Mouse (Mus musculus): ENCODE results near the gene Dusp7. TPM values are rescaled to one million over a fixed set of nuclear protein-coding genes. Genes with fewer than 3 reads are reported as not detected.

The Dusp7 gene
- polyA plus RNA-seq, 1 experiment = 20.0 TPM

GRCm38 (mm10) chr9:106340501-106341312 is 27.7 kb upstream of the Dusp7 start:
- WGBS = 82% methylated on average over 13 of the region's 13 CpGs
- Histone ChIP-seq H3K4me1 (ENCODE audit: control insufficient read depth, insufficient read depth, insufficient read length, low read length) (peaks cover 2% of the 10 kb centered on the region; the same call in 1 of the 2 replicates), H3K27me3 (ENCODE audit: control insufficient read depth, insufficient read depth, low read length) (no peaks in the 10 kb centered on the region), H3K36me3 (ENCODE audit: control insufficient read depth, insufficient read depth, low read length) (no peaks in the 10 kb centered on the region), H3K27ac (ENCODE audit: insufficient read depth, low read depth, low read length) (no peak overlapping the region), H3K4me3 (ENCODE audit: low read depth, low read length) (no peak overlapping the region)
- TF ChIP-seq CTCF (IDR thresholded peaks at IDR 0.05; ENCODE audit: extremely low read depth, insufficient read length, insufficient replicate concordance, low read depth, low read length) = no peak

GRCm38 (mm10) chr9:106341313-106341686 is 27.1 kb upstream of the Dusp7 start:
- peaks cover 2% of the 10 kb centered on the region; the same call in 1 of the 2 replicates for H3K4me1 ChIP-seq (ENCODE audit: control insufficient read depth, insufficient read depth, insufficient read length, low read length)
- H3K4me3 ChIP-seq (ENCODE audit: low read depth, low read length) = no peak overlapping the region
- no peak for TF ChIP-seq POLR2A (IDR thresholded peaks at IDR 0.05; ENCODE audit: low read depth, low read length)
- no peak for TF ChIP-seq CTCF (IDR thresholded peaks at IDR 0.05; ENCODE audit: extremely low read depth, insufficient read length, insufficient replicate concordance, low read depth, low read length)
- H3K36me3 ChIP-seq (ENCODE audit: control insufficient read depth, insufficient read depth, low read length) = no peaks in the 10 kb centered on the region
- H3K27ac ChIP-seq (ENCODE audit: insufficient read depth, low read depth, low read length) = no peak overlapping the region
- H3K27me3 ChIP-seq (ENCODE audit: control insufficient read depth, insufficient read depth, low read length) = no peaks in the 10 kb centered on the region
- WGBS = 56% methylated on average over 3 of the region's 3 CpGs

- no peak overlapping the region for H3K4me3 ChIP-seq (ENCODE audit: low read depth, low read length)
- H3K36me3 ChIP-seq (ENCODE audit: control insufficient read depth, insufficient read depth, low read length) = no peaks in the 10 kb centered on the region
- H3K4me1 ChIP-seq (ENCODE audit: control insufficient read depth, insufficient read depth, insufficient read length, low read length) = peaks cover 2% of the 10 kb centered on the region; the same call in 1 of the 2 replicates
- H3K27ac ChIP-seq (ENCODE audit: insufficient read depth, low read depth, low read length) = no peak overlapping the region
- WGBS = 92% methylated on average over 9 of the region's 9 CpGs
- no peaks in the 10 kb centered on the region for H3K27me3 ChIP-seq (ENCODE audit: control insufficient read depth, insufficient read depth, low read length)
- TF ChIP-seq CTCF (IDR thresholded peaks at IDR 0.05; ENCODE audit: extremely low read depth, insufficient read length, insufficient replicate concordance, low read depth, low read length) = no peak
- TF ChIP-seq POLR2A (IDR thresholded peaks at IDR 0.05; ENCODE audit: low read depth, low read length) = no peak
These were observed 25.9 kb upstream of the Dusp7 start for GRCm38 (mm10) chr9:106342573-106342972.

GRCm38 (mm10) chr9:106345167-106345566 is 23.3 kb upstream of the Dusp7 start:
- H3K4me1 ChIP-seq (ENCODE audit: control insufficient read depth, insufficient read depth, insufficient read length, low read length) = peaks cover 2% of the 10 kb centered on the region; the same call in 1 of the 2 replicates
- TF ChIP-seq CTCF (IDR thresholded peaks at IDR 0.05; ENCODE audit: extremely low read depth, insufficient read length, insufficient replicate concordance, low read depth, low read length) (no peak), POLR2A (IDR thresholded peaks at IDR 0.05; ENCODE audit: low read depth, low read length) (no peak)
- H3K36me3 ChIP-seq (ENCODE audit: control insufficient read depth, insufficient read depth, low read length) = no peaks in the 10 kb centered on the region
- H3K27me3 ChIP-seq (ENCODE audit: control insufficient read depth, insufficient read depth, low read length) = no peaks in the 10 kb centered on the region
- H3K4me3 ChIP-seq (ENCODE audit: low read depth, low read length) = no peak overlapping the region
- WGBS = 66% methylated on average over 6 of the region's 6 CpGs
- H3K27ac ChIP-seq (ENCODE audit: insufficient read depth, low read depth, low read length) = no peak overlapping the region

- H3K4me1 ChIP-seq (ENCODE audit: control insufficient read depth, insufficient read depth, insufficient read length, low read length) = peaks cover 2% of the 10 kb centered on the region; the same call in 1 of the 2 replicates
- WGBS = 80% methylated on average over 6 of the region's 6 CpGs
- no peaks in the 10 kb centered on the region for H3K36me3 ChIP-seq (ENCODE audit: control insufficient read depth, insufficient read depth, low read length)
- TF ChIP-seq POLR2A (IDR thresholded peaks at IDR 0.05; ENCODE audit: low read depth, low read length) (no peak), CTCF (IDR thresholded peaks at IDR 0.05; ENCODE audit: extremely low read depth, insufficient read length, insufficient replicate concordance, low read depth, low read length) (no peak)
- no peaks in the 10 kb centered on the region for H3K27me3 ChIP-seq (ENCODE audit: control insufficient read depth, insufficient read depth, low read length)
- H3K4me3 ChIP-seq (ENCODE audit: low read depth, low read length) = no peak overlapping the region
- no peak overlapping the region for H3K27ac ChIP-seq (ENCODE audit: insufficient read depth, low read depth, low read length)
These were observed 22.8 kb upstream of the Dusp7 start for GRCm38 (mm10) chr9:106345630-106346029.

- H3K4me1 ChIP-seq (ENCODE audit: control insufficient read depth, insufficient read depth, insufficient read length, low read length) = peaks cover 2% of the 10 kb centered on the region; the same call in 1 of the 2 replicates
- 85% methylated on average over 10 of the region's 10 CpGs for WGBS
- no peaks in the 10 kb centered on the region for H3K36me3 ChIP-seq (ENCODE audit: control insufficient read depth, insufficient read depth, low read length)
- no peak overlapping the region for H3K4me3 ChIP-seq (ENCODE audit: low read depth, low read length)
- no peak for TF ChIP-seq POLR2A (IDR thresholded peaks at IDR 0.05; ENCODE audit: low read depth, low read length)
- TF ChIP-seq CTCF (IDR thresholded peaks at IDR 0.05; ENCODE audit: extremely low read depth, insufficient read length, insufficient replicate concordance, low read depth, low read length) = no peak
- no peak overlapping the region for H3K27ac ChIP-seq (ENCODE audit: insufficient read depth, low read depth, low read length)
- no peaks in the 10 kb centered on the region for H3K27me3 ChIP-seq (ENCODE audit: control insufficient read depth, insufficient read depth, low read length)
These were observed 20.2 kb upstream of the Dusp7 start for GRCm38 (mm10) chr9:106348281-106348680.

GRCm38 (mm10) chr9:106349075-106349474 is 19.4 kb upstream of the Dusp7 start:
- H3K4me1 ChIP-seq (ENCODE audit: control insufficient read depth, insufficient read depth, insufficient read length, low read length) = peaks cover 2% of the 10 kb centered on the region; the same call in 1 of the 2 replicates
- H3K27me3 ChIP-seq (ENCODE audit: control insufficient read depth, insufficient read depth, low read length) = no peaks in the 10 kb centered on the region
- no peaks in the 10 kb centered on the region for H3K36me3 ChIP-seq (ENCODE audit: control insufficient read depth, insufficient read depth, low read length)
- WGBS = 59% methylated on average over 2 of the region's 2 CpGs
- TF ChIP-seq CTCF (IDR thresholded peaks at IDR 0.05; ENCODE audit: extremely low read depth, insufficient read length, insufficient replicate concordance, low read depth, low read length) = peak; percentile 31; the same call in 1 of the 2 replicates
- no peak for TF ChIP-seq POLR2A (IDR thresholded peaks at IDR 0.05; ENCODE audit: low read depth, low read length)
- H3K27ac ChIP-seq (ENCODE audit: insufficient read depth, low read depth, low read length) = no peak overlapping the region
- H3K4me3 ChIP-seq (ENCODE audit: low read depth, low read length) = no peak overlapping the region
